Mouse (Mus musculus): ENCODE data around the gene Gimap8. TPM values are rescaled to one million over a fixed set of nuclear protein-coding genes. Genes with fewer than 3 reads are reported as not detected.

Gimap8 gene
- total RNA-seq, 2 experiments from 2014 or later, result 1.8 to 7.5 TPM

DNA sequence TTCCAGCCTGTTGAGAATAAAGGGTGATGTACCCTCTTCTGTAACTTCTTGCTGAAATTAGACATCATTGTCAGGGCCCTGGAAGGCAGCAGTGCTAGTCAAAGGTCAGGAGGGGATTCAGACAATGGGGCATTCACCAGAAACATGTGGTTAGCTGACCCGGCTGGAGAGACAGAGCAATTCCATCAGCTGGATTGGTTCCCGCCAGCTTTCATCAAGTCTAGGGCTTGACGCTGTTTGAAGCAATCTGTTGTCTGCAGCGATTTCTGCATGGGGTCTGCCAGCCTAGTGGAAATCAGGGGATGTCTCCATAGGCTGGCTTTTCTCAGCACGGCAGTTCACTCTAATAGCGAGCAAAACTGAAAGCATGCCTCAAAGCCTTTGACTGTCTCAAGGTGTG is 10.5 kb upstream of the Gimap8 start:
- ATAC-seq (replicated peaks; ENCODE audit: low FRiP score, poor library complexity, severe bottlenecking), result no peak

- ATAC-seq (replicated peaks; ENCODE audit: low FRiP score, poor library complexity, severe bottlenecking), result no peak
Measured at GRCm38 (mm10) chr6:48637811-48638500, 9.1 kb upstream of the Gimap8 start.

- no peak for ATAC-seq (replicated peaks; ENCODE audit: low FRiP score, poor library complexity, severe bottlenecking)
Measured at GRCm38 (mm10) chr6:48638553-48638952, 8.5 kb upstream of the Gimap8 start.

- no peak for ATAC-seq (replicated peaks; ENCODE audit: low FRiP score, poor library complexity, severe bottlenecking)
Measured at GRCm38 (mm10) chr6:48641391-48641790, 5.6 kb upstream of the Gimap8 start.

DNA sequence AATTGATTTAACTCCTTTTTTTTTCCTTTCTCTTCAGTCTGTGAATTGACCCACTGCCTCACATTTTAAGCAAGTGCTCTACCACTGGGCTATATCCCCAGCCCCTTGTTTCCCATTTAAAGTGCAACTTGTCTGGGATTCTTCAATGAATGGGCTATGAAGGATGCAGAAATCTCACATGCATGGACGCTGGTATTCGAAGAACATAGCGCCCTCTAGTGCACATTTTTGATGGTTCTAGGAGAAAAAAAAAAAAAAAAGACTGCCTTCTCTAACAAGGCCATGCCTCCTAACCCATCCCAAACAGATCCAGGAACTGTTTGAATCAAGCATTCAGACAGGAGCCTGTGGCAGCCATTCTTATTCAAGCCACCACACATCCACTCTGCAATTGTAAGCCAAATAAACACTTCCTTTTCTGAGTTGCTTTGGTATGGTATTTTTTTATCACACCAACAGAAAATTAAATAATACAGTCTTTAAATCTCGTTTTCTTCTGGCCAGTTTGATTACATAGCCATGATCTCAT is 4.2 kb upstream of the Gimap8 start:
- no peak for ATAC-seq (replicated peaks; ENCODE audit: low FRiP score, poor library complexity, severe bottlenecking)

DNA sequence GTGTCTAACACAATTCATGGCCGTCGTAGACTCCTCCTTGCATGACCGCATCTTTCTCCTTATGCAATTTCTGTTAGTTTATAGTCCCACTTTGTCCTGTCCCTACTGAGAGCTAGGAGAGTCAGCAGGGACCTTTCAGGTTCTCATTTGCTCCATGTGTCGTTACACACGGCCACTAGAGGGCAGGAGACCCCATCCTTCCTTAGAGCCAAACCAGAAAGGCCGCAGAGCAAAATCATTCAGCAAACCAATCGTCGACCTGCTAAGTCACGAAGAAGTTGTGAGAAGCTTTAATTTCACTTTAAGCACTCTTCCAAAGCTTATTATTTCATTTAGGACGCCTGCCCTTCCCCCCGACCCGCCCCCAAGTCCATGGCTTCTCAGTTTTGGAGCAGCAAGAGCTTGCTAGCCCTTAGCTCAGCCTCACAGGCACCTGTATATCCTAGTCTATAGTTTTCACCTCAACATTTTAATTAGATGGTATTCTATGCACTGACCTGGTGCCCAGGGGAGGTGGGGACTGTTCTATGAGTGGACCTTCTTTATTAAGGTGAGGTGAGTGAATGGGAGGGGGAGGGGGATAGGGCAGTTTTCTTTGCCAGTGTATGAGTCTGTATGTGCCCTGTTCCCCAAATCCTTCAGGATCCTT is 1.2 kb upstream of the Gimap8 start:
- no peak for ATAC-seq (replicated peaks; ENCODE audit: low FRiP score, poor library complexity, severe bottlenecking)

DNA sequence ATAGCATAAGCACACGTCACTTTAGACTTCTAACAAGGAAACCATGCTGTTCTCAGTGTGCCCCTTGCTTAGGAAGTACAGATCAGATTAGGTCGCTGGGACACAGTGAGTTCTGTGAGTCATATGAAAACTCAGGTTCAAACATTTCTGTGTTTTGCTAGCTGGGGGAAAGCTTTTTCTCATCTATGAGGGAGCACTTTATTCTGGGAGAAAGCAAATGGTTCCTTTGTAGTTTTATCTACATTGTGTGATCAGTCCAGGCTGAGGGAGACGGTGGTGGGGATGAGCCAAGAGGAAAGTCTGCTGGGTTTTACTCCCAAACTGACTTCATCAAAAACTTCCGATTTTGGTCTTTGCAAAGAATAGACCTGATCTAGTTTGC is 734 bp upstream of the Gimap8 start:
- no peak for ATAC-seq (replicated peaks; ENCODE audit: low FRiP score, poor library complexity, severe bottlenecking)

GRCm38 (mm10) chr6:48647611-48648010 is 577 bp downstream of the Gimap8 start:
- ATAC-seq (replicated peaks; ENCODE audit: low FRiP score, poor library complexity, severe bottlenecking), result no peak

GRCm38 (mm10) chr6:48648779-48649178 is 1.7 kb downstream of the Gimap8 start:
- ATAC-seq (replicated peaks; ENCODE audit: low FRiP score, poor library complexity, severe bottlenecking), result no peak

- no peak for ATAC-seq (replicated peaks; ENCODE audit: low FRiP score, poor library complexity, severe bottlenecking)
Measured at GRCm38 (mm10) chr6:48650041-48650440, 3.0 kb downstream of the Gimap8 start.

DNA sequence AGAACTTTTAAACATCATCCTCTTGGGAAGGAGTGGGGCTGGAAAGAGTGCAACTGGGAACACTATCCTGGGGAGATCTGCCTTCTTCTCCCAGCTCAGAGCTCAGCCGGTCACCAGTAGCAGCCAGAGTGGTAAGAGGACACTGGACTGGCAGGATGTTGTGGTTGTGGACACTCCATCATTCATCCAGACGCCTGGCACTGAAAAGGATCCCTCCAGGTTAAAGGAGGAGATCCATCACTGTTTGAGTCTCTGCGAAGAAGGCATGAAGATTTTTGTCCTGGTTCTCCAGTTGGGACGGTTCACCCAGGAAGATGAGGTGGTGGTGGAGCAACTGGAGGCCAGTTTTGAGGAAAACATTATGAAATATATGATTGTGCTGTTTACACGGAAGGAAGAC is 11.7 kb downstream of the Gimap8 start:
- ATAC-seq (replicated peaks; ENCODE audit: low FRiP score, poor library complexity, severe bottlenecking), result no peak

GRCm38 (mm10) chr6:48664750-48665149 is 17.7 kb downstream of the Gimap8 start:
- no peak for ATAC-seq (replicated peaks; ENCODE audit: low FRiP score, poor library complexity, severe bottlenecking)

DNA sequence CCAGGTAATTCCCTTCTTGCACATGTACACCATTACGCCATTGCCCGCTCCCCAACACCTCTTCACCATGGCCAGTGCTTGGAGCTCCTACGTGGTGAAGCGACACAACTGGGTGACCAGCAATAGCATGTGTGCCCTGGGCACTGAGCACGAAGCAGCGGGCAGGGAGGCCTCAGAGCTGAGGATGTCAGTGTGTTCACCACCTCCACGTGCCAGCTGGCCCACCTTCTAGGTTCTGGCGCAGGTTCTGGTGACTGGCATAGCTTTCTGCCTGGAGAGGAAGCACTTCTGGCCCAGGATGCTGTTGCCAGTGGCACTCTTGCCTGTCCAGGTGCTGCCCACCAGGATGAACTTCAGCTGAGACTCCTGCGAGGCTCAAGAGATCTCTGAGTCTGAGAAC is 18.4 kb downstream of the Gimap8 start:
- ATAC-seq (replicated peaks; ENCODE audit: low FRiP score, poor library complexity, severe bottlenecking), result no peak

DNA sequence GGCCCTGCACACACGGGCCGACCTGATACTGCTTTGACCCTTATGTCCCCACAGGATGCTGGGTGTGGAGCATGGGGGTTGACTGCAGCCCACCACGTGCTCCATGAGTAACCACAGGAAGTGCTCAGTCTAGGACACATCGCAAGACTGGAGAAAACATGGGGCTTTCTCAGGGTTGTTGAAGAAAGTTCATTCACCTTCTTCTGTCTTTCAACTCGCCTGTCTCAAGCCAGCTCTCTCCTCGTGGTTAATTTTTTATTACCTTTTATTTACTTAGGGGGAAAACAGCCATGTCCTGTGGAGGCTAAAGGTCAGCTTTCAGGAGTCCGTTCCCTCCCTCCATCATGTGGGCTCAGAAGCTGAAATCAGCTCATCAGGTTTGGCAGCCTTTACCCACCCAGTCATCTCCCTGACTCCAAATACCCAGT is 19.1 kb downstream of the Gimap8 start:
- no peak for ATAC-seq (replicated peaks; ENCODE audit: low FRiP score, poor library complexity, severe bottlenecking)

GRCm38 (mm10) chr6:48668022-48668421 is 21.0 kb downstream of the Gimap8 start:
- ATAC-seq (replicated peaks; ENCODE audit: low FRiP score, poor library complexity, severe bottlenecking), result no peak

DNA sequence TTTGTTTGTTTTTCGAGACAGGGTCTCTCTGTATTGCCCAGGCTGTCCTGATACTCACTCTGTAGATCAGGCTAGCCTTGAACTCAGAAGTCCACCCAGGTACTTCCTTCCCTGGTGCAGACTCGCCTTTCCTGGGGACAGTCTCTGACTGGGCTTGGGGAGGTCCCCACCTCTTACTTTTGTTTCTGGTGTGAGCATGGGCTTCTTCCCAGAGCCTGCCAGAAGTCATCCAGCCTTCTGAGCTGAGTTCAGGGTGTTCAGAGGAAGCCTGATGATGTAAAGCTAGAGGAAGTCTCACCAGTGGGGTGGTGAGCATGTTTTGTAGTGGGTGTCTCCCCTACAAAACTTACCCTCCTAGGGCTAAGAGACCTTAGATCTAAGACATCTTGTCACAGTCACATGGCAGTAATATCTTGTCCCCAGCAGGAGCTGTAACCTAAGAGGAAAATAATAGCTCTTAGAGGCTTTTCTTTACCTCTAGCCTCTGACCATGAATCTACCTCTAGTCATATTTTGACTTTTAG is 22.5 kb downstream of the Gimap8 start:
- ATAC-seq (replicated peaks; ENCODE audit: low FRiP score, poor library complexity, severe bottlenecking), result no peak

- ATAC-seq (replicated peaks; ENCODE audit: low FRiP score, poor library complexity, severe bottlenecking), result no peak
Measured at GRCm38 (mm10) chr6:48674291-48675058, 27.4 kb downstream of the Gimap8 start.

DNA sequence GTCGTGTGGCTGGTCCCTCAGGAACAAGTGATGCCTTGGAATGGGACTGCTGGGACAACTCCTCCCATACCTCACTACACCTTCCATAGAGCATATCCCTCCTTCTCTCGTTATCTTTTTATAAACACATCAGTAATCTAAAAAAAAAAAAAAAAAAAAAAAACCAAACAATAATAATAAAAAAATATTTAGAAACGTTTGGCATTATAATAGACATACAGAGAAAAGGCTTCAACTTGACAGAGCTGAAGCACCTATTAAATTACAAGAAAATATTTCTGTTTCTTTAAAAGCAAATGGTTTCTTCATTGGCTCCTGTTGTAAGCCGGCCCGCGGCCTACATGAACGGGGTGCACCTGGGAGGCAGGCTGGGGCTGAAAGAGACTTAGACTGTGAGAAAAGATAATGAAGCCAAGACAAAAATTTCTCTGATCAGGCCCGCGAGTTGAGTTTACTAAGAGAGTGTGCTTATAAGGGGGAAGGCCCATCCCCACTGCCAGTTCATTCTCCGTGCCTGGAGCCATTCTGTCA is 28.4 kb downstream of the Gimap8 start:
- ATAC-seq (replicated peaks; ENCODE audit: low FRiP score, poor library complexity, severe bottlenecking), result no peak

- ATAC-seq (replicated peaks; ENCODE audit: low FRiP score, poor library complexity, severe bottlenecking), result peak; percentile 66
Measured at GRCm38 (mm10) chr6:48675931-48676859, 29.2 kb downstream of the Gimap8 start, which contains the start of gene Gimap9. TSS of gene Gimap9 (plus strand) at chr6:48676129.

Data from erythroid progenitor cell, adult 5-6 weeks (primary cell).